Mouse (Mus musculus): ENCODE data around the gene Gm10135.
"Not testable (repeated sequence)": the region's sequence is repeated elsewhere in the genome, so short reads cannot be mapped to it uniquely, and the experiment has no call there.

The Gm10135 gene

GRCm38 (mm10) chr5:72974602-72975001, at the start of gene Gm10135:
Gene Gm10135, minus strand, starts transcription at chr5:72974702.
- no peak for ATAC-seq (ENCODE audit: low TSS enrichment)

GRCm38 (mm10) chr5:73023801-73024200, 49.3 kb upstream of the Gm10135 start:
- no peak for ATAC-seq (ENCODE audit: low TSS enrichment)

DNA sequence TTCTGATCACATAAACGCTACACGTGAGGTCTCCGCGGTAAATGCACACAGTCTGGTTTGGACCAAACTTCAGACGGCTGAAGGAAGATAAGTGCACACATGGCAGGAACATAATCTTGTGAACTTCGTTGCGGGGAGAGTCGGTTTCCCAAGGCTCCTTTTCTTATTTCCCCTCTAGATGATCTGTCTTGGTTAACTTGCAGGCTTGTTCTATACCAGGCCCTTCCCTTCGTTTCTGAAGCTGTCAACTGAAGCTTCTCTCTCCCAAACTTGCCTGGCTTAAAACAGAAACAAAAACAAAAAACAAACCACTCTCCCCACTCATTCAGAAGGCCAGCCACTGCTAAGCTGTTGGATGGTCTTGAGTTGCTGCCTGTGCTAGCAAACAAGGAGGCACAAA, 40.2 kb upstream of the Gm10135 start:
- no peak for ATAC-seq (ENCODE audit: low TSS enrichment)

GRCm38 (mm10) chr5:73013611-73014287, 39.2 kb upstream of the Gm10135 start:
- 0 out of 2 replicates have a peak, but pooled peaks have one; percentile 27 for ATAC-seq (ENCODE audit: low TSS enrichment)

- ATAC-seq (ENCODE audit: low TSS enrichment) = not testable (repeated sequence)
These were observed 38.5 kb upstream of the Gm10135 start for GRCm38 (mm10) chr5:73012884-73013610.

GRCm38 (mm10) chr5:73011806-73012205, 37.3 kb upstream of the Gm10135 start:
- ATAC-seq (ENCODE audit: low TSS enrichment) = not testable (repeated sequence)

DNA sequence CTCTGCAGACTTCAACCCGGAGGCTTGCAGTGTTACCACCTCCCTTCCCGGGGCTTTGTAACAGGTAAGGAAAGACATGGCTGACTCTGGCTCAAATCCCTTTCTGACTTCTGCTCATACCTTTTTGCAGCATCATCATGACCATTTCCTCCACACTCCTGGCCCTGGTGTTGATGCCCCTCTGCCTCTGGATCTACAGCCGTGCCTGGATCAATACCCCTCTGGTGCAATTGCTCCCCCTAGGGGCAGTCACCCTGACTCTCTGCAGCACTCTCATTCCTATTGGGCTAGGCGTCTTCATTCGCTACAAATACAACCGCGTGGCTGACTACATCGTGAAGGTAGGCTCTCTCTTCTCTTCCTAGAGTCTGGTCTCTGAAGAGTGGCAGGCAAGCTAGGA, 33.7 kb upstream of the Gm10135 start:
- not testable (repeated sequence) for ATAC-seq (ENCODE audit: low TSS enrichment)

DNA sequence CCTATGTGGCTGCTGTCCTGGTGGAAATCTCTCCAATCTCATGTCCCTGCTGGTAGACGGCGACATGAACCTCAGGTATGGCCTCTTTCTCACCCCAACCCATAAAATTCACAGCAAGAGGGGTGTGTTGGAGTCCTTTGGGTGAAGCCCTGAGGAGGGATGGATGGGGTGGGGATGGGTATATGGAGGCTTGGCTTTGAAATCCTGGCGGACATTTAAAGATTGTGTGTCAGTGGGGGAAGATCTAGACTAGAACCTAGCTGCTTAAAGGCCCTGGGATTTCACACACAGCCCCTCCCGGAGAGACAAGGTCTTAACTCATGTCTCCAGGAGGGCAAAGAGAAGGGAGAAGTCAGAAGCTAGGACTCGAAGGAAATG, 33.1 kb upstream of the Gm10135 start:
- ATAC-seq (ENCODE audit: low TSS enrichment) = no peak

DNA sequence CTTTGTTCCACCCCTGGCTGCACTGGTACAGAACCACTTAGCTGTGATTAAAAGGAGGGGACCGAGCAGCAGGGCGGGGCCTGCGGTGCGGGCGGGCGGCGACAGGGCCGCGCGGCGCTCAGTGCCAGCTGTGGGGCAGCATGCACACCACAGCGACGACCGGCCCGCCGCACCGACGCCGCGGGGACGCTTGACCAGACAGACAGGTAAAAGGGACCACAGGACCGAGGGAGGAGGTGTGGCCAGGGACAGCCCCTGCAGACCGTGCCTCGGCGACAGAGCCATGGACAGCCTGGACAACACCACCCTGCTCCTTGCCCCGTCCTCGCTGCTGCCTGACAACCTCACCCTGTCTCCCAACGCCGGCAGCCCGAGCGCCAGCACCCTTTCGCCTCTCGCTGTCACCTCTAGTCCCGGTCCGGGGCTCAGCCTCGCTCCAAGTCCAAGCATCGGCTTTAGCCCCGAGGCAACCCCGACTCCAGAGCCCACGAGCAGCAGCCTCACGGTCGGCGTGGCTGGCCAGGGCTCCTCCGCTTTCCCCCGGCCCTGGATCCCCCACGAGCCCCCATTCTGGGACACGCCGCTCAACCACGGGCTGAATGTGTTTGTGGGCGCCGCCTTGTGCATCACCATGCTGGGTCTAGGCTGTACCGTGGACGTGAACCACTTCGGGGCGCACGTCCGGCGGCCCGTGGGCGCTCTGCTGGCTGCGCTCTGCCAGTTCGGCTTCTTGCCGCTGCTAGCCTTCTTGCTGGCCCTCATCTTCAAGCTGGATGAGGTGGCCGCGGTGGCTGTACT, 32.5 kb upstream of the Gm10135 start, which contains the start of gene Slc10a4:
Gene Slc10a4 (plus strand): TSS at position 100 of the 798 bp plus-strand sequence.
- no peak for ATAC-seq (ENCODE audit: low TSS enrichment)

- no peak for ATAC-seq (ENCODE audit: low TSS enrichment)
These were observed 29.5 kb upstream of the Gm10135 start for GRCm38 (mm10) chr5:73004046-73004445.

- ATAC-seq (ENCODE audit: low TSS enrichment) = not testable (repeated sequence)
These were observed 24.0 kb upstream of the Gm10135 start for GRCm38 (mm10) chr5:72998546-72998945.

DNA sequence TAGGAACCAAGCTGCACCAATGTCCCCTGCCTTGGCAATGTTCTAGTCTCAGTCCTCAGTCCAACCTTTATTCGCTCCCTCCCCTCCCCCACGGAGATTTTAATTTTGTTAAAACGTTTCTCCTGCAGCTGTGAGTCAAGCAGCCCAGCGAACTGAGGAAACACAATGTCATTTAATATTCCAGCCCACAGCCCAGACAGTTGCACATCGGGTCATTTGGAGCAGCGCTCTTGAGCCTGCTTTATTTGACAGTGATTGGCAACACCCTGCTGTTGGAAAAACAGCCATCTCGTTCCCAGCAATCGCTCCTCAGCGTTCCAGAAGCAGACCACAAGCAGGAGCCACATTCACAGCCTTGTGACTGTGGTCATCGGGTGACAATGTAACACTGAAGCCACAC, 20.9 kb upstream of the Gm10135 start:
- no peak for ATAC-seq (ENCODE audit: low TSS enrichment)

GRCm38 (mm10) chr5:72994928-72995327, 20.4 kb upstream of the Gm10135 start:
- ATAC-seq (ENCODE audit: low TSS enrichment) = no peak

DNA sequence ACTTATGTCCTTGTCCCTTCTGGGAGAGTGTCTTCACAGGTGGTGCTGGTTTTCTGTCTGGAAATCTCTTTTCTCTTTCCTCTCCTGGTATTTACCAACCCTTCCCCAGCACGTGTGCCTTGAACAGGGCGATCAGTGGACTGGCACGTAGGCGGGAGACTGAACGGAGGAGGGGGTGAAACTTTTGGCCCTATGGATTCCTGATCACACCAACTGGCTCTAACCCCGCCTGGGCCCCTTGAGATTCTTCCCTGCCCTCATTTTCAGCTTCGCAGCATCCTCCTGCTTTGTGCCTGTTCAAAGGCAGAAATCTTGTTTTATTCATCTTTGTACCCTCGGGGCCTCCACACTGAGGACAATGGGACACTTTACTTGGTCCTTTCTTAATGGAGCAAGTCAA, 19.9 kb upstream of the Gm10135 start:
- ATAC-seq (ENCODE audit: low TSS enrichment) = no peak

DNA sequence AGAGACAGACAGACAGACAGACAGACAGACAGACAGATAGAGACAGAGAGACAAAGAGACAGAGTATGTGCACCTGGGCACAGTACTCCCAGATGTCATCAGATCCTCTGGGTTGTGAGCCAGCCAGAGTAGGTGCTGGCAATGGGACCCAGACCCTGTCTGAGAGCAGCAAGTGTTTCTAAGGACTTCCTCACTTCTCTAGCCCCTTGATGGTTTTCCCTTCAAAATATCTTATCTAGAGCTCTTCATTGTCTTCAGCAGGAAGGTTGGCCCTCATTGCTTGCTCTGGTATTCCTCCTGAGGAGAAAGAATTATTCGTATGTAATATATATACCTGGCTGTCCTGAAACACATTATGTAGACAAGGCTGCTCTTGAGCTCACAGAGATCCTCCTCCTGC, 18.0 kb upstream of the Gm10135 start:
- no peak for ATAC-seq (ENCODE audit: low TSS enrichment)

DNA sequence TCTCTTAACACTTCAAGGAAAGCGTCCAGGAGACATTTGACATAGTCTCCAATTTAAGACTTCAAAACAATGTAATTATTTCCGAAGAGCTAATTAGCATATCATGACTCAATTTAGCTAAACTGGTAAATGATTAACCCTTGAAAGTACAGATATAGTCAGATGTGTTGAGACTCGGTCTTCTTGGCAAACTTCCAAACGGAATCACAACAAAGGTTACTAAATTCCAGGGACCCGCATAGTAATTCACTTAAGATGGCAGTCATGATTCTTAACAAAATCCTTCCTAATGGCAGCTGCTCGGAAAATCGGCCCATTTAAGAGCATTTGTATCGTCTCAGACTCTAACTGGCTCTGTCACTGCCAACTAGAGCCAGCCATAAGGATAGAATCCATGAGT, 15.3 kb upstream of the Gm10135 start:
- ATAC-seq (ENCODE audit: low TSS enrichment) = no peak

DNA sequence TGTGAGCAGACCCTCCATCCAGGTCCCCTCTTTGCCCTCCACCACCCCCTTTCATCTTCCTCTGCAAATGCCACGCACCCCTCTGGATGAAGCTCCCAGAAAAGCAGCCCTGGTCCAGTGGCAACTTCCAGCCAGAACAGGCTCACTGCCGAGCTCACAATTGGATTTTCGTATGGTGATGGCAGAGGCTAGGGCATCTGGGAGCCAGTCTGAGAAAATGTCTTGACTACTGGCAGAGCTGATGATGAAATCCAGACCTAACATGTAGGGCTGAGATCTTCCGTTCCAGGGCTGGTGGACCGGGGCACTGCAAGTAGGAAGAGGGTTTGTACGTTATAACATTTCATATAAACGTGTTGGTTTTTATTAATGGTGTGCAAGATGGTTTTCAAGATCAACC, 13.3 kb upstream of the Gm10135 start:
- no peak for ATAC-seq (ENCODE audit: low TSS enrichment)

GRCm38 (mm10) chr5:72984091-72984490, 9.6 kb upstream of the Gm10135 start:
- ATAC-seq (ENCODE audit: low TSS enrichment) = peak; percentile 82

DNA sequence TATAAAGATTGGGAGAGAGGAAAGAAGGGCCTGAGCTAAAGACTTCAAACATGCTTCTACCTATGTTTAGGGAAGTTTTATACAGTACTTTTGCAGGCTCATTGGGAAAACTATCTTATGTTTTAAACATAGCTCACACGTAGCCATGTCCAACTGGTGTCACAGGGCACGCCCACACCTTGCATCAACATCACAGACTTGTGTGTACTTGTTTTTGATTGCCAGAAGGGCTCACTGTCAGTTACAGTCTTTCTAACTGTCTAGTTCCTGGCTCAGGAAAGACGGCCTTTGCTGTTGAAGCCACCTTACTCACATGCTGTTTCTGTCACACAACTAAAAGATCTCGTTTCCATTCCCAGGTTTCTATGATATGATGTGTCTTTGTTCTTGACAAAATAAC, 2.0 kb upstream of the Gm10135 start:
- ATAC-seq (ENCODE audit: low TSS enrichment) = no peak

DNA sequence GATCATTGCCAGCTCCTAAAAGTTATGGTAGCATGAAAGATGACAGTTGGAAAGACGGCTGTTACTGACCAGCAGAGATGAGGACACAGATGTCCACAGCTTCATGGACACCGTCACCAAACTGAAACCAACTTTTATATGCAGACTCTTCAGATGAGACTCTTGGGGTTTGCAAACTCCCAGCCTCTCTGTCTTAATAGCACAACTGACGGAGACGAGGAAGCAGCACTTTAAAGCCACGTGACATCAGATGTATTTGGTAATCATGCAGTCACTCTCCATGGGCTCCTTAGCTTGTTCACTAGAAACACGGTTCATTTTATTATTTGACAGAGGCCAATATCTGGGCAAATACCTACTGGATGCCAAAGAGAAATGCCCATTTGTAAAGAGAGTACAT, 1.5 kb upstream of the Gm10135 start:
- ATAC-seq (ENCODE audit: low TSS enrichment) = no peak

DNA sequence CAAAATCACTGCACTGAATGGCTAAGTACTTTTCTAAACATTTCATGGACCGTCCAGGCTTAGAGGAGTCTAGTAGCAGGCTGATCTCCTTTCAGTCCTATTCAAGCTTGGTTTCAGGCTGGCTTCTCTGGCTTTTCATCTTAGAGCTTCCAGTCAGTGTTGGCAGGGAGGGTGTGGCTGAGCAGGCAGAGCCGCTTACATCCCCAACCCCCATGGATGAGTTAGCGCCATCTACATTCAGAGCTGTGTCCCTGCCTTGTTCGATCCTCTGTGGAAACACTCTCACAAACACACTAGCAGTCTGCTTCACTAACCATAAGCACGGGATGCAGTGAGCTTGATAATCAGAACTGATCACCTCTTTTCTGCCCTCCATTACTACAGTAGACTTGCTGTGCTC, 1.6 kb downstream of the Gm10135 start:
- peak; percentile 82 for ATAC-seq (ENCODE audit: low TSS enrichment)

DNA sequence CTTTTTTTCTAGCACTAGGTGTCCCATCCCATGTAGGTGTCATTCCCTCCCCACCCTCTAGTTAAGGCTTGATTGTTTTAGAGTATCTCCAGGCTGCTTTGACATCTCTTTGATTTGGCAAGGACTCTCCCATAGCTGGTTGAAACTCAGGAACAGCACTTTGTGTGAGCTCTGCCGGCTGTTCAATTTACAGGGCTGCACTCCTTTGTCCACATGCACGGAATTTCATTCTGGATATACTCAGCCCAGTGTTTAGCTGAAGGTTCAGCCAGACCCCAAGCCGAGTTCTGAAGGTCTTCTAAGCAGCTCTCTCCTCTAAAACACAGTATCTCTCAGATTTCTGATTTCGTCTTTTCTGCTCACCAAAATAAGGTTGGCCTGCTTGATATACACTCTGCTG, 2.1 kb downstream of the Gm10135 start:
- no peak for ATAC-seq (ENCODE audit: low TSS enrichment)

GRCm38 (mm10) chr5:72965706-72966105, 8.8 kb downstream of the Gm10135 start:
- no peak for ATAC-seq (ENCODE audit: low TSS enrichment)

Data from frontal cortex, adult (tissue).